Mouse (Mus musculus) MEL (cell line): ENCODE results near the gene Il12rb1.

Source experiments
- CTCF ChIP-seq, 3 experiments: IDR thresholded peaks in 2 of 3; conservative IDR thresholded peaks in 1 of 3; 2 replicates each; pipeline ENCODE4 v1.5.1; 2011 to 2012; ENCODE audit warnings: low read length in 3 of 3, low read depth in 2 of 3, mild to moderate bottlenecking in 2 of 3, improper control_type of control experiment in 1 of 3, inconsistent platforms in 1 of 3, mixed read lengths in 1 of 3, moderate library complexity in 1 of 3; ENCODE audit not compliant: control insufficient read depth in 1 of 3, insufficient read depth in 1 of 3, poor library complexity in 1 of 3, severe bottlenecking in 1 of 3
- EP300 ChIP-seq, 2 experiments: IDR thresholded peaks; 2 replicates each; pipeline ENCODE4 v1.6.1; 2011; ENCODE audit warnings: improper control_type of control experiment in 2 of 2, low read length in 2 of 2, low read depth in 1 of 2, mild to moderate bottlenecking in 1 of 2
- GATA1 ChIP-seq: IDR thresholded peaks from 2 replicates; pipeline ENCODE4 v1.6.1; 2011; ENCODE audit warnings: low read depth, low read length, improper control_type of control experiment
- POLR2A ChIP-seq, 2 experiments: IDR thresholded peaks; 2 replicates each; pipeline ENCODE4 v1.6.1; 2011 to 2012; ENCODE audit warnings: low read length in 2 of 2, mild to moderate bottlenecking in 2 of 2, control low read depth in 1 of 2, improper control_type of control experiment in 1 of 2, low read depth in 1 of 2, moderate library complexity in 1 of 2; ENCODE audit not compliant: control insufficient read depth in 1 of 2, insufficient read depth in 1 of 2, poor library complexity in 1 of 2
- SIN3A ChIP-seq: IDR thresholded peaks from 2 replicates; pipeline ENCODE4 v1.6.1; 2012; ENCODE audit warnings: low read length, improper control_type of control experiment, inconsistent platforms
- TCF12 ChIP-seq: IDR thresholded peaks from 2 replicates; pipeline ENCODE4 v1.6.1; 2014; ENCODE audit warnings: low read depth, mild to moderate bottlenecking, inconsistent platforms, low read length, improper control_type of control experiment, moderate library complexity
- ZC3H11A ChIP-seq: IDR thresholded peaks from 2 replicates; pipeline ENCODE4 v1.6.1; 2012; ENCODE audit warnings: low read depth, mild to moderate bottlenecking, inconsistent platforms, low read length, improper control_type of control experiment

DNA sequence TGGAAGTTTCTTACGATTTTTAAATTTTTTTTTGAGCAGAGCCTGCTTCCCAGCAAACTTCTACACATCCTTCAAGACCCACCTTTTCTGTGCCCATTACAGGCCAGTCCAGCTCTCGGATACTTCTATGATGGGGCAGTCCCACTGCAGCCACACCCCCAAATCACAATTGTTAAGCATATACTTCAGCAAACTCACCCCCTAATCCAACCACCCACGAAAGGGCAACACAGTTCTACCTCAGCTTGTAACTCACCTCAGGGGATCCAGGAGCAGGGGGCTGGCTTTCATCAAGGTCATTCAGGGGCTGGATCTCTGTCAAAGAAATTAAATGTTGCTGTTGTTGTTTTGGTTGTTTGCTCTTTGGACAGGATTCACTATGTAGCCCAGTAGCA is 21.2 kb upstream of the Il12rb1 start:
- no peak for TF ChIP-seq TCF12
- no peak for TF ChIP-seq EP300 (IDR thresholded peaks at IDR 0.05; ENCODE audit: low read depth in 1 of 2, low read length in 2 of 2)
- no peak for TF ChIP-seq POLR2A (IDR thresholded peaks at IDR 0.05; ENCODE audit: control insufficient read depth in 1 of 2, insufficient read depth in 1 of 2, low read depth in 1 of 2, low read length in 2 of 2, poor library complexity in 1 of 2)
- no peak for TF ChIP-seq ZC3H11A
- TF ChIP-seq GATA1: no peak
- no peak for TF ChIP-seq SIN3A
- no peak for TF ChIP-seq CTCF (IDR thresholded peaks at IDR 0.05 in 2 of 3, conservative IDR thresholded peaks at IDR 0.05 in 1 of 3; ENCODE audit: control insufficient read depth in 1 of 3, insufficient read depth in 1 of 3, low read depth in 2 of 3, low read length in 3 of 3, poor library complexity in 1 of 3, severe bottlenecking in 1 of 3)
